Mouse (Mus musculus): ENCODE measurements around the gene Adam12. TPM values are rescaled to one million over a fixed set of nuclear protein-coding genes. Genes with fewer than 3 reads are reported as not detected.

Gene Adam12
- total and polyA plus RNA-seq, 2 experiments: 0.28 TPM

- H3K9ac ChIP-seq (ENCODE audit: low read depth, low read length): no peak overlapping the region
- no peaks in the 10 kb centered on the region for H3K79me2 ChIP-seq (ENCODE audit: control insufficient read depth, insufficient read depth, low read length)
- 96% methylated on average over 2 of the region's 2 CpGs for WGBS
- H3K36me3 ChIP-seq (ENCODE audit: control insufficient read depth, insufficient read depth, low read length): no peaks in the 10 kb centered on the region
- H3K4me3 ChIP-seq (ENCODE audit: insufficient read depth, low read depth, low read length): no peak overlapping the region
- DNase-seq (ENCODE audit: extremely low read depth, low read depth, low spot score): no peak
- no peaks in the 10 kb centered on the region; the same call in 1 of the 2 replicates for H3K27me3 ChIP-seq (ENCODE audit: control insufficient read depth, insufficient read depth, low read length)
- H3K27ac ChIP-seq (replicated peaks; ENCODE audit: insufficient read depth, low read depth, low read length): no peak overlapping the region
- H3K4me1 ChIP-seq (ENCODE audit: control insufficient read depth, insufficient read depth, low read length): no peaks in the 10 kb centered on the region
- no peak for TF ChIP-seq POLR2A (IDR thresholded peaks at IDR 0.05; ENCODE audit: extremely low read depth, insufficient read depth, low read length)
- TF ChIP-seq CTCF (IDR thresholded peaks at IDR 0.05; ENCODE audit: low read depth, low read length): no peak
These were observed 85.1 kb downstream of the Adam12 start for GRCm38 (mm10) chr7:134146821-134147220.

- no peak overlapping the region for H3K9ac ChIP-seq (ENCODE audit: low read depth, low read length)
- no peaks in the 10 kb centered on the region for H3K36me3 ChIP-seq (ENCODE audit: control insufficient read depth, insufficient read depth, low read length)
- H3K4me1 ChIP-seq (ENCODE audit: control insufficient read depth, insufficient read depth, low read length): no peaks in the 10 kb centered on the region
- no peaks in the 10 kb centered on the region for H3K79me2 ChIP-seq (ENCODE audit: control insufficient read depth, insufficient read depth, low read length)
- WGBS: 69% methylated on average over 9 of the region's 9 CpGs
- no peak overlapping the region for H3K4me3 ChIP-seq (ENCODE audit: insufficient read depth, low read depth, low read length)
- no peak overlapping the region for H3K27ac ChIP-seq (replicated peaks; ENCODE audit: insufficient read depth, low read depth, low read length)
- H3K27me3 ChIP-seq (ENCODE audit: control insufficient read depth, insufficient read depth, low read length): peaks cover 5% of the 10 kb centered on the region; the same call in 1 of the 2 replicates
- DNase-seq (ENCODE audit: extremely low read depth, low read depth, low spot score): peak; percentile 61
- TF ChIP-seq CTCF (IDR thresholded peaks at IDR 0.05; ENCODE audit: low read depth, low read length) (no peak), POLR2A (IDR thresholded peaks at IDR 0.05; ENCODE audit: extremely low read depth, insufficient read depth, low read length) (no peak)
These were observed 87.8 kb downstream of the Adam12 start for GRCm38 (mm10) chr7:134144111-134144510.

GRCm38 (mm10) chr7:134139291-134139949 is 92.5 kb downstream of the Adam12 start:
- Histone ChIP-seq H3K4me3 (ENCODE audit: insufficient read depth, low read depth, low read length) (no peak overlapping the region), H3K27me3 (ENCODE audit: control insufficient read depth, insufficient read depth, low read length) (peaks cover 8% of the 10 kb centered on the region; the same call in 1 of the 2 replicates), H3K36me3 (ENCODE audit: control insufficient read depth, insufficient read depth, low read length) (no peaks in the 10 kb centered on the region), H3K4me1 (ENCODE audit: control insufficient read depth, insufficient read depth, low read length) (no peaks in the 10 kb centered on the region), H3K27ac (replicated peaks; ENCODE audit: insufficient read depth, low read depth, low read length) (no peak overlapping the region), H3K9ac (ENCODE audit: low read depth, low read length) (no peak overlapping the region), H3K79me2 (ENCODE audit: control insufficient read depth, insufficient read depth, low read length) (no peaks in the 10 kb centered on the region)
- TF ChIP-seq CTCF (IDR thresholded peaks at IDR 0.05; ENCODE audit: low read depth, low read length) (no peak), POLR2A (IDR thresholded peaks at IDR 0.05; ENCODE audit: extremely low read depth, insufficient read depth, low read length) (no peak)
- WGBS: 86% methylated on average over 4 of the region's 4 CpGs
- no peak for DNase-seq (ENCODE audit: extremely low read depth, low read depth, low spot score)

GRCm38 (mm10) chr7:134132323-134132722 is 99.6 kb downstream of the Adam12 start:
- Histone ChIP-seq H3K27ac (replicated peaks; ENCODE audit: insufficient read depth, low read depth, low read length) (no peak overlapping the region), H3K4me3 (ENCODE audit: insufficient read depth, low read depth, low read length) (no peak overlapping the region), H3K36me3 (ENCODE audit: control insufficient read depth, insufficient read depth, low read length) (no peaks in the 10 kb centered on the region), H3K4me1 (ENCODE audit: control insufficient read depth, insufficient read depth, low read length) (no peaks in the 10 kb centered on the region), H3K9ac (ENCODE audit: low read depth, low read length) (no peak overlapping the region), H3K27me3 (ENCODE audit: control insufficient read depth, insufficient read depth, low read length) (peaks cover 3% of the 10 kb centered on the region; the same call in 1 of the 2 replicates), H3K79me2 (ENCODE audit: control insufficient read depth, insufficient read depth, low read length) (no peaks in the 10 kb centered on the region)
- no peak for DNase-seq (ENCODE audit: extremely low read depth, low read depth, low spot score)
- TF ChIP-seq POLR2A (IDR thresholded peaks at IDR 0.05; ENCODE audit: extremely low read depth, insufficient read depth, low read length) (no peak), CTCF (IDR thresholded peaks at IDR 0.05; ENCODE audit: low read depth, low read length) (no peak)
- 79% methylated on average over 2 of the region's 2 CpGs for WGBS

- DNase-seq (ENCODE audit: extremely low read depth, low read depth, low spot score): no peak
- H3K27ac ChIP-seq (replicated peaks; ENCODE audit: insufficient read depth, low read depth, low read length): no peak overlapping the region
- H3K4me3 ChIP-seq (ENCODE audit: insufficient read depth, low read depth, low read length): no peak overlapping the region
- H3K4me1 ChIP-seq (ENCODE audit: control insufficient read depth, insufficient read depth, low read length): no peaks in the 10 kb centered on the region
- H3K79me2 ChIP-seq (ENCODE audit: control insufficient read depth, insufficient read depth, low read length): no peaks in the 10 kb centered on the region
- WGBS: 66% methylated on average over 5 of the region's 5 CpGs
- no peaks in the 10 kb centered on the region for H3K27me3 ChIP-seq (ENCODE audit: control insufficient read depth, insufficient read depth, low read length)
- TF ChIP-seq POLR2A (IDR thresholded peaks at IDR 0.05; ENCODE audit: extremely low read depth, insufficient read depth, low read length): no peak
- TF ChIP-seq CTCF (IDR thresholded peaks at IDR 0.05; ENCODE audit: low read depth, low read length): no peak
- no peaks in the 10 kb centered on the region for H3K36me3 ChIP-seq (ENCODE audit: control insufficient read depth, insufficient read depth, low read length)
- H3K9ac ChIP-seq (ENCODE audit: low read depth, low read length): no peak overlapping the region
These were observed 103.8 kb downstream of the Adam12 start for GRCm38 (mm10) chr7:134128087-134128522.

GRCm38 (mm10) chr7:134121397-134121796 is 110.5 kb downstream of the Adam12 start:
- Histone ChIP-seq H3K36me3 (ENCODE audit: control insufficient read depth, insufficient read depth, low read length) (no peaks in the 10 kb centered on the region), H3K4me1 (ENCODE audit: control insufficient read depth, insufficient read depth, low read length) (no peaks in the 10 kb centered on the region), H3K79me2 (ENCODE audit: control insufficient read depth, insufficient read depth, low read length) (no peaks in the 10 kb centered on the region; the same call in 1 of the 2 replicates), H3K27me3 (ENCODE audit: control insufficient read depth, insufficient read depth, low read length) (no peaks in the 10 kb centered on the region), H3K4me3 (ENCODE audit: insufficient read depth, low read depth, low read length) (no peak overlapping the region), H3K27ac (replicated peaks; ENCODE audit: insufficient read depth, low read depth, low read length) (no peak overlapping the region), H3K9ac (ENCODE audit: low read depth, low read length) (no peak overlapping the region)
- no peak for DNase-seq (ENCODE audit: extremely low read depth, low read depth, low spot score)
- TF ChIP-seq POLR2A (IDR thresholded peaks at IDR 0.05; ENCODE audit: extremely low read depth, insufficient read depth, low read length) (no peak), CTCF (IDR thresholded peaks at IDR 0.05; ENCODE audit: low read depth, low read length) (no peak)
- 66% methylated on average over 2 of the region's 2 CpGs for WGBS
